Mouse (Mus musculus): ENCODE measurements around the gene Bche.
A peak's percentile ranks its signal among the peaks of the same experiment; 100 is the strongest.

The Bche gene

DNA sequence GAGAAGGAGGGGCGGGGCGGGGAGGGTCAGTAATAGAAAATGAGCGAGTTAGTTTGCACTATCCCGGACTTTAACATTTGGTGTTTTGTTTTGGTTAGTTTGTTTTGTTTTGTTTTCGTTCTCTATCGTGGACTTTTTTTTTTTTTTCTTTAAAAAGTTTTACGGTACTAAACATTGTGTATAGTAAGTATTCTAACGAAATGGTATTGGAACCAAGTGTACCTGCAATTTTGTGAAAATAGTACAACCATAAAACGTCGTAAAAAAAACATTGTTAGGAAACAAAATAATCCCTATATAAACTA, at the start of gene Bche:
Gene Bche, minus strand, starts transcription at position 6 of the 305 bp plus-strand sequence.
- no peak for DNase-seq (ENCODE audit: low spot score)

DNA sequence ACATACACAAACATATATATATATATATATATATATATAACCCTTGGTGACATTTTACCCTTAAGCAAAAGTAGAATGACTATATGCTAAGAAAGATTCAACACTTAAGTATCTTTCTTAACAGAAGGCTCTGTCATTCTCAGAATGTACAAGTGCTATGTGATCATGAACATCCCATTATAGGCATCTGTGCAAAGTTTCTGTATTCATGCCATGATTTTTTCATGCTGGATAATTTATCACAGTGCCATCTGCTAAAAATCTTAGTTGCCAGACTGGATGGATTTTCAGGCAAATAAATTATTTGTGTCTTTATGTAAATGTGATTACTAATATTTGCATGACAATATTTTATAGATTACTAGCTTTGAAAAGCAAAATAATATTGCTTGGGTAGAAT, 33.8 kb upstream of the Bche start:
- DNase-seq (ENCODE audit: low spot score): no peak

DNA sequence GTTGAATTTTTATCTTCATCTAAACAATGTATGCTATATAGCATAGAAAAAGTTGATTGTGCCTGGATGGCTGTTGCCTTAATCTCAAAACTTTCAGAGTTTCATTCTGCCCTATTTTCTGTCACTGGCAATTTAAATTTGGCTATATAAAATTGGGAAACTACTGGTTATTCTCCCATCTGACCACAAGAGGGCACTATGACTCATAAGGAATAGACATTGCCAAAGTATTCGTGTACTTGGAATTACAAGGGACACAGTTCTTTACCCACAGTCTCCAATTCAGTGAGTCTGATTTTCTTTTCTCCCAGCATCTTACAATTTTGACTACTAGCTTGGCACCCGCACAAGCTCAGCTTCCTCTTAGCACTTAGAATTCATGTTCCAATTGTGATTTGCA, 23.5 kb upstream of the Bche start:
- DNase-seq (ENCODE audit: low spot score): no peak

DNA sequence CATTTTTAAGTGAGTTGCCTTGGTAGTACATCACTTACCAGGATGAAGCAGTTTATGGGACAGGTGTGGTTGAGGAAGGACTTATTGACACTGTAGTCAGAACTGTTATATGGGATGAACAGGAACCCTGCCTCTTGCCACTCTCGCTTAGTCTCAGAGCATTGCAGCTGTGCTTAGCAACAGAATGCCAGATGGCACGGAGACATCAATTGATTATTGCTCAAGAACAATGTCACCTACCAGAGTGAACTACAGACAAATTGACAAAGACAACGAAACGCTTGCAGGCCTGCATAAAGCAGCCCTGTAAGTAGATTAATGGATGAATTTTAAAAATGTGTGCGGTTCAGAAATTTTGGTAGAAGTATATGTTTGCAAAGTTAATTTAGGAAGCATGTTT, 21.3 kb upstream of the Bche start:
- DNase-seq (ENCODE audit: low spot score): no peak

DNA sequence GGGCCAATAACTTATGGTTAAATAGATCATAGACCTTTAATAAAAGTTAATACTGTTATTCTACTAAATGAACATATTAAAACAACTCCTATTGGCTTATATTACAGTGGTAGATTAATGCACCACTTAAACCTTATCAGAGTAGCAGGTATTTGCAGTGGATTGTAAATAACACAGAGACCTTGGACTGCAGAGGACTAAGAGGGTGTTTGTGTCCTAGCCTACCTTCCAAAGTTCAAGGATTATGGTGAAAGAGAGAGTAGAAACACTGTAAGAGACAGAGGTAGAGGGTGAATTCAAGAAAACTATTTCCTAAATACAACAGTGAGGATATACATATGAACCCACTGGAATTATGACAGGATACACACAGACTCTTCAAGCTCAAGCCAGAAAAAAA, 17.5 kb upstream of the Bche start:
- no peak for DNase-seq (ENCODE audit: low spot score)

DNA sequence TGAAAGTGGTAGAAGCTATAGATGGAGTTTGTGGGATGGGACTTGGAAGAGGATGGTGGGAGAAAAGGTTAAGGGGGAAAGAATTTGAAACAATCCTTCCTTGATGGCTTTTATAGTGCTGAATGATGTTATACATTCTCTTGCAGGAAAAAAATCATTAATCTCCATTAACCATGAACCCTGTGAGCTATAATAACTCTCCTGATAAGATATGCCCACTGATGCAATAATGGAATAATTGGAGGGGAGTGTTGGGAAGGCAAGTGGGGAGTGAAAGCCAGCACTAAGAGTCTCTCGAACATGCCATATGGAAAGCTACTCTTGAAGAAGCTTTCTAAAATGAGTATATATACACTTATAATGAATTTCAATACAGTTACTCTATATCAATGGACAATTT, 16.7 kb upstream of the Bche start:
- no peak for DNase-seq (ENCODE audit: low spot score)

DNA sequence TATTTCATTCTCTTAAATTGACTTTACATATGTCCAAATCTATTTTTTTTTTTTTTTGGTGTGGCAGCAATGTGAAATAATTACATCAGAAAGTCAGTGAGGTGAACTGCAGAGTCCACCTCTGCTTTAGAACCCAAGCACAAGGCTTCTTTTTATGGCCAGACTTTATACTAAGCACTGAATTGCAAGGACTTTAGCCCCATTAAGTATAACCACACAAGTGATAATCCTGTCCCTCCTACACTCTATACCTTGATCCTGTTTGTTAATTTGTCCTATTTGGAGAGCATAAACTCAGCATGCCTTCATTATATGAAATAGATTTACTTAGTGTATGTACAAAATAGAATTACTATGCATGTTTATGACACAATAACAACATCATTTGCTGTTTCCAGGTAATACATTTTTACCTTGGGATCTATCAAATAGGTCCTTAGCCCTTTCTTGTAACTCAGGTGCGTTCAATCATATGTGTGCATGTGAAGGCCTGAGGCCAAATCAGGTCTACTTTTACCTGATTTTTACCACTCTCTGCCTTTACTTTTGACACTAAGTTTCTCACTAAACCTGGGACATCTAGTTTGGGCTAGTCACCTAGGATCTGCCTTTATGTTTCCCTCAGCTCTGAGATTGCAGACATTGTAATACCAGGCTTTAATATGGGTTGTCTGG, 9.5 kb upstream of the Bche start:
- no peak for DNase-seq (ENCODE audit: low spot score)

DNA sequence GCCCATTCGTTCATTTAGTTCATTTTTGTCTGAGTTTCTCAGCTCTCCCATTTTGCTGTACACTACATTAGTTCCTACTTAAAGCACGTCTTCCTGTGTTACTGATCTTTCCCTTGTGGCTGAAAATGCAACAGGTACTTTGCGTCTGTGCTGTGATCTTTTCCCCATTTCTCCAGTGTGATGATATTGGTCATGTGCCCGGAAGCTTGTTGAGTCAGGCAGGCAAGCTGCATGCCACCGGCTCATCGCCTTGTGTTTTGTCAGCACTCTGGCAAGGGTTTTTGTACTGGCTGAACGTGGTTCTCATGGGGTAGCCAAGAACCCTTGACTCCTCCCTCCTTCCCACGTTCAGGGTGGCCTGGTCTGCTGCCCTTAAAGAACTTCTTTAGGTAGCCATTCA, 1.7 kb upstream of the Bche start:
- no peak for DNase-seq (ENCODE audit: low spot score)

DNA sequence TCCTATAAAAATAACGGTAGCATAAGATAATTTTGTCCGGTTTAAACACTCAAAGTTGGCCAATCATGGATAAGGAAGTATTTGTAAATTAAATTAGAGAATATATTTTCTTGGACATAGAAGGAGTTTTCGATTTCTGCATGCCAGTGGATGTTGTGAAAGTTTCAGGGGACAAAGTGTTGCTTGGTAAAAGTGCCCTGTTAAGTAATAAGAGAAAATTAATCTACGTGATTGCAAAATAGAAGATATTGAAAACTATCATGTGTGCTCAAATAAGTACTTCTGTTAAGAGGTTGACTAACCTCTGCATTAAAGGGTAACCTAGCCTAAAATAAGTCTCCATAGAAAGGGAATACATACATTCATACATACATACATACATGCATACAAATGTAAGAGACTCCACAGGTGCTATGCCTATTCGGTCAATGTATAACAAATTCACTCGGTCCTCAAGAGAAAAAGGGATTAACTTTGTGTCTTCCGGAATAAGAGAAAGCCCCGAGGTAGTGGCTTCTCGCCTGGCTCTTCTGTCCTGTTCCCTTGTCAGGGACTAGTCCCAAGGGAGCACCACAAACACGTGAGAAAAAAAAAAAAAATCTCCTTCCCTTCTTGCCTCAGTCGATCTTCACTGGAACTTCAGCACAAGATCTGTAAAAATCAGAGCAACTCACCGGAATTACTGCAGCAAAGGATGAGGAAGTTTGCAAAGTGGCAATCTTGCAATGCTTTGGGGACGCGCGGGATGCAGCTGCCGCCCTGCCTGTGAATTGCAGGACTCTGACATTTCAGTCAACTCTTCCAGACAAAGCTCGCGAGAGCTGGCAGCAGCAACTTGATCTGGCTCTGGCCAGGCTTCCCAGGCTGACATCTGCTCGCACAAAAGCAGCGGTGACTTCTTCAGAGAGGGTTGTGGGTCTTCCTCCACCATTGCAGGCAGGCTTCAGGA, 480 bp downstream of the Bche start:
- DNase-seq (ENCODE audit: low spot score): peak; percentile 43

DNA sequence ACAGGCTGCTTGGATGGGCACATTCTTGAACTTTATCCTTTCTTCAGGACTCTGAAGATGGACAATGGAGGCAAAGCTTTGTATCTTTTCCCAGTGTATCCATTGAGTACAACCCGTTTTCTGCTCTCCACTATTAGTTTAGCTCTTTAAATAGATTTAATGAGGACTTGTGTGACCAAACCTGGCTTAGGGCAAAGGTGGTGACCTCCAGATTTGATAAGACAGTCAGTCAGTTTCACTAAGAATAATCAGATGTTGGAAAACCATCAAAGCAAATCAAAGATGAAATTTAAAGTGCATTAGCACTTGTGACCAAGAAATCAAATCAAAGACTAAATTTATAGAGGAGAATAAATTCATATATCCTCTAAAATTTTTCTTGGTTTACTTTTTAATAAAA, 1.7 kb downstream of the Bche start:
- no peak for DNase-seq (ENCODE audit: low spot score)

DNA sequence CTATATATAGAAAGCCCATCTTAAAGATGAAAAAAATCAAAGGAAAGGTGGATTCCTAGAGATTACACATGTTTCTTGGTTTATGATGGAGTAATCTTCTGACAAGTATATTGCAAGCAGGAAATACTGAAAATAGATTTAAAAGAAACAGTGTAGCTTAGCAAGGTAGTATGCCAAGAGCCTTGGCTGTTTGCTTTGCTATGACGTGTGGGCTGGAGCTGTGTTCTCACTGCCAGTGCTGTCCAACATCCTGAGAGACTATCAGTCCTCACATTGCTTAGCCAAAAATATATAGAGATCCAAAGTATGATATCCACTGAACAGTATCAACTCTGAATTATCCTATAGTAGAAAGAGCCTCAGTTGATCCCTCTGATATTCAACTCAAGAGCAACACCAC, 9.3 kb downstream of the Bche start:
- no peak for DNase-seq (ENCODE audit: low spot score)

DNA sequence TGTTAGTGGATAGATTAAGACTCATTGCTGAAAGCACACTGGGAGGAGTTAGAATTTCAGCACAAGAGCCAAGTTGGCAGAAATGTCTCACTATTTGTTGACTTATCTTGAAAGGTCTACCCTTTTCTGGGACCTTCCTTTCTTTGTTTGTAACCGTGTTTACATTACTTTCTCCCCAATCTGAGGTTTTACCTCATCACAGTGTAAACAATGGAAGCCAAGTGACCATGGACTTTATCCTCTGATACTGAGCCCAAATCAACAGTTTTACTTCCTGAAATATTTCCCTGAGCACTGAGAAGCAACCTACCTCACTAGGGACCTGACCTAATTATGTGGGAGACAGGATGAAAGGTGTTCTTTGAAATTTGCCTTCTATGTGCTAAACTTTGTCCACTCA, 34.9 kb downstream of the Bche start:
- no peak for DNase-seq (ENCODE audit: low spot score)

DNA sequence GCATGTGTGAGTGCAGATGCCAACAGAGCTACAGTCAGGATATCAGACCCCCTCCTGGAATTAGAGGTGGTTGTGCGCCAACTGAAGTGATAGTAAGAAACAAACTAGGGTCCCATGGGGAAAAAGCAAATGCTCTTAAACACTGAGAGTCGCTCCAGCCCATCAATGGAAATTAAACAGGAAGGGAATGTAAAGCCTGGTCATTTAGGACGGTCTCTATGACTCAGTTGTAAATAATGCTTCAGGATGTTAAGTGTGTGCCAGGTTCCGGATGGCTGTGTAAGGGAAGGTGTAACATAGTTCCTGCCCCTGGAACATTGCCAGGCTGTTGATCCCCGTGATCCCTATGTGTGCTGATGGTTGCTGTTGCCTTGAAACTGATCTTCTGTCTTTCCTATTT, 40.0 kb downstream of the Bche start:
- no peak for DNase-seq (ENCODE audit: low spot score)

DNA sequence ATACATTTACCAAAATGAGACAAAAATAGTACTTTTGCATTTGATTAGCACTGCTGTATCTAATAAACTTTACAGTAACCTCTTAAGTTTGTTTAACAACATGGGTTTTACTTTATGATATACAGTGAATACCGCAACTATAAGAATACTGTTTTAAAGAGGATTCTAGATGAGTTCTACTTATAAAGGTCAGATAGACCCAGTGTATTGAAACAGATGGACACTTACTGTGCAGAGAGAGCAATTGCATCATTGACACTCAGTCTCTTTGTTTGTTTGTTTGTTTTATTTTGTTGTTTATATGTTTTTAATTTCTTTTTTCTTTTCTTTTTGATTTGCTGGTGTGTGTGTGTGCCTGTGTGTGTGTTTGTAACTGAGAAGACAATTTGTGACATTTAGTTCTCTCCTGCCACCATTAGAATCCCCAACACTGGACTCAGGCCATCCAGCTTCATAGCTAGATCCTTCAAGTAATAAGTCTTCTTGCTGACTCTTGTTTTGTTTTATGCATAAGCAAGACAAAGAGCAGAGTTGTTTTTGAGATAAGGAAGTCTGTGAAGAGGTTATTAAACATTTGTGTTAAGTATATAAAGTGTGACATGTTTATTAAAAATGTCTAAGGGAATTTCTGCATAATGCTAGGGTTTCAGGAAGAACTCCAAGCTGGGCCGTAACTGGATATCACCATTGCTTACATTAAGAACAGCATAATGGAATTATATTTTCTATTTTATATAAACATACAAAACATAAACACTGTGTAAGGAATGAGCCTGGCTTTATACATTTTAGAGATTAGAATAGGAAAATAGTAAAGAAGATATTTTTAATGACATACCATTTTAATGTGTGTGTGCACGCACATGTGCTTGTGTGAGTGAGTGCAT, 40.7 kb downstream of the Bche start:
- DNase-seq (ENCODE audit: low spot score): no peak

DNA sequence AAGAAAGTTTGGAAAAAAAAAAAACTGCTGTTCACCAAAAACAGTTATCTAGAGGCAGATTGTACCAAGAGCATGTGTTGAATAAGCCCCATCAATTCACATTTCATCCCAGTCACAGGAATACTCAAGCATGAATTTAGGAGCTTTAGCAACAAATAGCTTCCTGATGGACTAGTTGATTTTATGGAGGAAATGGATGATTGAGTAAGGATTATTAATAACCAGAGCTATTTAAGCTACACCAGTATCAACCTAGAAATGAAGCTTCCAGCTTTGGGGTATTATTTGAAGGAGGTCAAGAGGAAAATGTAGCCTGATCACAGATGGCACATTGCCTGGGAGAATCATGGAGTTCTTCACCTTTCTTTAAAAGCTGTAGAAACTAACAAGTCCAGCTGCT, 57.9 kb downstream of the Bche start:
- no peak for DNase-seq (ENCODE audit: low spot score)

DNA sequence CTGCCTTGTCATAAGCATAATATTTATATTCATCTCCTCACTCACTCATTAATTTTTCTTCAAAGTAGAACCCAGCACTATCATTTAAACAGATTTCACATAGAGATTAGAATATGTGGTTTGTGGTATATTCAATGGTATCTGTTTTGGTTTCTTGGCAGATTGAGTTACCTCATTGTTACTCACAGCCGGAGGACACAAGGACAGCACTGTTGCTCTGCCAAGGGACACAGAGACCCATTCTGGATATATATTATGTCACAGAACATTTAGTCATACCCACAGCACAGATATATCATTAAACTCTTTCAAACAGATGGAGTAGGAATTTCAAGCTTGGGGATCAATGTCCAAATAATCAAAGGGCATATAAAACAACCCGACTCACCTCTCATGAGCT, 61.2 kb downstream of the Bche start:
- DNase-seq (ENCODE audit: low spot score): no peak

DNA sequence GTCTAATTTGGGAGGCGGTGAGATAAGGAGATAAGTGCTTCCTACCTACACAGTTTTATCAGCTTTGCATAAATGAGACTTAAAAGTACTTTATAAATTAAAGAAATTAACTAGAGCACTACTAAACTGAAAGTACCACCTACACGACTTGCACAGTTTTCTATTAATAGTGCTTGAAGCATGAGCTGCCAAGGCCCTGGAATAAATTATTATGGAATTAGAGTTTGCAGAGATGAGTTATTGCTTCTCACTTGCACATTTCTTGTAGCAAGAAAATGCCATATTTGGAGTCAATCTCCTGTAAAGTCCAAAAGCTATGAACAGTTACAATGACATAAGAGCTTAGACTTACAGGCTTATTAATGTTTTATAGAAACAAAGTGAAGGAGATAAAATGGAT, 96.8 kb downstream of the Bche start:
- no peak for DNase-seq (ENCODE audit: low spot score)

DNA sequence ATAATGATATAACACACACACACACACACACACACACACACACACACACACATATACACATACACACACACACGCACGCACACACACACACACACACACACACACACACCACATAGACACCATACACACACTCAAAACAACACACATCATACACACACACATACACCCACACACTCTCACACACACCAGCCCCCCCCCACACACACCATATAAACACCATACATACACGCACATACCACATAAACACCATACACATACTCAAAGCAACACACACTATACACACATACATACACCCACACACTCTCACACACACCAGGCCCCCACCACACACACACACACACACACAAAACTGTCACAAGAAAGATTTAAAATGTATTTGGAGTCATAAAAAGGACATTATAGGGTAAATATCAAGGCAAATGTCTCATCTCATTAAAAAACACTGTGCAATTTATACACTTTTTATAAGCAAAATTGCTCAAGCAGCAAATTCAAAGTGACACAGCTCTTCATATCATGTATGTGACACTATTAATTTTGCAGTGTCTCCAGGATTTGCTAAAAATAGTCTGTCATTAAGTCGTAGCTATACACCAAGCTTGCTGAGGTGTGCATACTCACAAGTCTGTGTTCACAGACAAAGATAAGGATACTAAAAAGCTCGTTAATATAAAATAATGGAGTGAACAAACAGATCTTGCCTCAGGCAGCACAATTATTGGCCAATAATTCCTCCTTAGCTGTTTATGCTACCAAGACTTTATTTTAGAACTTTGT, 116.3 kb downstream of the Bche start:
- DNase-seq (ENCODE audit: low spot score): no peak

All from lung, postnatal 25 days (tissue).